Mouse (Mus musculus): ENCODE data around the gene Hmg20b. TPM values are rescaled to one million over a fixed set of nuclear protein-coding genes. Genes with fewer than 3 reads are reported as not detected.
A peak's percentile ranks its signal among the peaks of the same experiment; 100 is the strongest.

Hmg20b gene
- total RNA-seq, 2 experiments from 2014 or later, result 26.8 to 41.9 TPM

DNA sequence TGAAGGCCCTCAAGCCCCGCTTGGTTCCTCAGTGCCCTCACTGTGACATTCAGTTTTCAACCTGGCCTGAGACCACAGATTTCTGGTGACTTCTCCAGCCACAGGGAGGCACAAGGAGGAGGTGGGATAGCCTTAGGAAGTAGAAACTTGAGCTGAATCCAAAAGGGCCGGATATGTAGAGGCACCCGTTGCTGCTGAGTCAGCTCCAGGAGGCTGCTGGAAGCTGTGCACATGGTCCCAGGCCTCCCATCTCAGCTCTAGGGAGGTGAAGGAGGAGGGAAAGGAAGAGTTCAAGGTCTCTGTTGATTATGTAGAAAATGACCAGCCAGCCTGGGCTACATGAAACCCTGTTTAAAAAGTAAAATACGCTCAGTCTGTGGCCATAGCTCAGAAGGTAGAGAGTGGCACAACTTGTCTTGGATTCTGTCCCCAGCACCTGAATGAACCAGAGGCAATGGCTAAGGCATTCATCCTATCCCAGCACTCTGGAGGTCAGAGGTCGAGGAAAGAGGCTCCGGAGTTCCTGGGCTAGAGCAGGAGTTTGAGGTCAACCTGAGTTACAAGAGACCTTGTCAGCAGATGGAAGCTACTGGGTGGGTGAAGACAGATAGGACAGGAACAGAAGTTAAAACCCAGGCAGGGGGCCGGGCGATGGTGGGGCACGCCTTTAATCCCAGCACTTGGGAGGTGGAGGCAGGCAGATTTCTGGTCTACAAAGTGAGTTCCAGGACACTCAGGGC, 4.6 kb upstream of the Hmg20b start:
- no peak for DNase-seq

DNA sequence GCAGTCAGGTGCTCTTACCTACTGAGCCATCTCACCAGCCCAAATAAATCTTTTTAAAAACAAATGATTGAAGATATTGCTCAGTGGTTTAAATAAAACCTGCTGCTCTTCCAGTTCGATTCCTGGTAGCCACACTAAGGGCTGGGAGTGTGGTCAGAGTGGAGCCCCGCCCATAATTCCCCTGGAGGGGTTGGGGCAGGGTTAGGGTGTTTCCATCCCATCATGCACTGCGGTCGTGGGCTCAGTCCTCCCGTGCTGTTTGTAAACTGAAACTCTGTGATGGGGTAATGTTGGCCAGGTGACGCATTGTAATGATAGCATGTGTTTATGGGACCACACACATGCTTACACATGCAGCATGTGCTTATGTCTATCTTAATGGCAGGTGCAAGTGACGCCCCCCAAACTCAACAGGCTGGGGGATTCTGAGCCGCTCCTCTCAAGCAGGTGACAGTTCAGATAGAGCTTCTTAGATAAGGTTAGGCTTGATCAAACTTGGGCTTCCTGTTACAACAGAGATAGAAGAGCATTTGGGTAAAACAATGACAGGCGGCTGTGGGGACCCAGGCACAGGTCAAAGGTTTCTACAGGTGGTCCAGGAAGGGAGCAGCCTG, 1.5 kb upstream of the Hmg20b start:
- DNase-seq, result no peak

DNA sequence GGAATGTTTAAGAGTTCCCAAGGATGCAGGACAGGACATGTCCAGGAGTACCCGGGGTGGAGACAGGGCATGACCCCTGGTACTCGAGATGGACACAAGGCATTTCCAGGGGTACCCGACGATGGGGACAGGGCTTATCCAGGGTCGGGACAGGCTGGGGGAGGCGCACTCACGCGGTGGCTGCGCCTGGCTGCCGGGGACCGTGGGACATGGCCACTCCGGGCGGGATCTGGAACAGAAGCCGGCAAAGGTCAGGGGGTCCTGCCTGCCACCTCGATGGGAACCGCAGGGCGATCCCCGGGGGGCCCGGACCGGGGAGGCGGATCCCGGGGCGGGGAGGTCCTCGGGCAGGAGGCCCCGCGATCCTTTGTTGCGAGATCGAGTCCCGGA, 324 bp downstream of the Hmg20b start:
- no peak for DNase-seq

DNA sequence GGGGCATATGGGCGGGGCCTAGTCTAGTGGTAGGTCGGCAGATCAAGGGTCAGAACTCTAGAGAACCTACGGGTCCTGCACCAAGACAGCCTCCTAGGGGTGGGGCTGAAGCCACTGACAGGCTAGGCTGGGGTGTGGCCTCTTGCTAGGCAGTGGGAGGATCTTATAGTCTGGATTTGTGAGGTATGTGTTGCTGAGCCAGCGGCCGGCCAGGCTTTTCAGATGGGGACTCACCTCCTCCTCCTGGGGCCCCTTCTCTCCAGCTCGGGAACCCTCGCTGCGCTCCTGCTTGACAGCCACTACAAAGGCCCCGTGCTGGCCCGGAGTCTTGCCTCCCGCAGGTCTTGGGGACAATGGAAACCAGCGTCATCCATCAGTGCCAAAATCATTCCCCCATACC, 1.1 kb downstream of the Hmg20b start:
- no peak for DNase-seq

DNA sequence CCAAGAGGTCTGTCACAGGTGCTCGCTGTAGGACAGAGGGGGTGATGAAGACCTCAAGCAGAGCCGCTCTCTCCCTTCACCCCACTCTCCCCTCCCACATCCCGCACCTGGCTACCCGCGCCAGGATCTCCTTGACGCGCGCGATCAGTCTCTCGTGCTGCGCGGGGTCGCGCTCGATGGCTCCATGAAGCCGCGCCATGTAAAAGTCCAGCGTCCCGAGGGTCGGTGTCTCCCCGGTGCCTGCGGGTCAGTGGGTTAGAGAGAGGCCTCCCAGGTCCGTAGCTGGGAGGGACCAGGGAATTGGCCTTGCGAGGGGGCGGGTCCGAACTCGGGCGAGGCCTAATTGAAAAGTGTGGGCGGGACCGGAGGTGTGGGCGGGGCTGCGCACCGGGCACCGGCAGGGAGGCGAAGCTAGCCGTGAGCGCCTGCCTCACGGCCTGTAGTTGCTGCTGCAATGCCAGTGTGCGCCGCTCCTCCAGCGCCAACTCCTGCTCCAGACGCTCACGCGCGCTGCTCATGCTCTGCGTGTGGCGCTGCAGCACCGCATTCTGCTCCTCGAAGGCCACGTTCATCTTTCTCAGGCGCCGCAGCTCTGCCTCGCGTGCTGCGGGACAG, 3.7 kb downstream of the Hmg20b start:
- DNase-seq, result peak; percentile 38

DNA sequence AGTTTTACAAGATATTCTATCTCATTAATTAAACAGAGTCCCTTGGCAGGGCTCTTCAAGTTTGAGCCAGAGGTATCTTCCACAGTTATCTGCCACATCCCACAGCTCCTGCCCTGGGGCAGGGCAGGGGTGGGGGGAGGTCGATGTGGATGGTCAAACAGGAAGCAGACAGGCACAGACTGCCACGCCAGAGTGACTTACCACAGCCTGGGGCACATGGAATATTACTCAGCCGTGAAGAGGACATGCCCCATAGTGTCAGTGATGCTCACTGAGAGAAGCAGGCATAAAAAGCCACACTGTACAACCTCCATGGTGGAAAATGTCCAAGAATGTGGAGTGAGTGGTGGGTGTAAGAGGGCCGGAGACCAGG, 5.1 kb downstream of the Hmg20b start:
- DNase-seq, result no peak

DNA sequence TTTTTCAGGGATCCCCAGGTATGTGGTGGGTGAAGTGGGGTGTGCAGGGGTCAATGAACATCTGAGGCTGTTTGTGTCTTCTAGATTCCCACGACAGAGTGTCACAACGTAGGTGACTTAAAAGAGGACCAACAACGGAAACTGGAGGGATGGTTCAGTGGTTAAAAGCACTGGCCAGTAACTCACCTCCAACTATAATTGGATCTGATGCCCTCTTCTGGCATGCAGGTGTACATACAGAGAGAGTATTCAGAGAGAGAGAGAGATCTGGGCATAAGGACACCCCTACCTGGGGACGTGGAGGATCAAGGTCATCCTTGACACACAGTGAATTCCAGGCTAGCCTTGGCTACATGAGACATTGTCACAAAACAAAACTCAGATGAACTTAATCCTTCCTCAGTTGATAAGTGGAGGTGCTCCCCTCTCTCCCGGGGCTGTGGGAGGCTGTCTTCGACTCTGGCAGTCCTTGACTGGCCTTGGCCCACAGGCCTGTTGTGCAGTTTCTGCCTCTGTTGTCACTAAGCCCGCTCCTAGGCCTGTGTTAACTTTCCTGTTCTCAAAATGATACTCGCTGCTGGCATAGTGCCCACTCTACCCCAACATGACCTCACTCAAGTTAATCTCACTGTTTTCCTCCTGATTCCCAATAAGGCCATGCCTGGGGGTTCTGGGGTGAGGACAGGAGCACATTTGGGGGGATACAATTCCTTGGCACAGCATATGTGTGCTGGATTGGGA, 5.7 kb downstream of the Hmg20b start:
- peak; percentile 46 for DNase-seq

DNA sequence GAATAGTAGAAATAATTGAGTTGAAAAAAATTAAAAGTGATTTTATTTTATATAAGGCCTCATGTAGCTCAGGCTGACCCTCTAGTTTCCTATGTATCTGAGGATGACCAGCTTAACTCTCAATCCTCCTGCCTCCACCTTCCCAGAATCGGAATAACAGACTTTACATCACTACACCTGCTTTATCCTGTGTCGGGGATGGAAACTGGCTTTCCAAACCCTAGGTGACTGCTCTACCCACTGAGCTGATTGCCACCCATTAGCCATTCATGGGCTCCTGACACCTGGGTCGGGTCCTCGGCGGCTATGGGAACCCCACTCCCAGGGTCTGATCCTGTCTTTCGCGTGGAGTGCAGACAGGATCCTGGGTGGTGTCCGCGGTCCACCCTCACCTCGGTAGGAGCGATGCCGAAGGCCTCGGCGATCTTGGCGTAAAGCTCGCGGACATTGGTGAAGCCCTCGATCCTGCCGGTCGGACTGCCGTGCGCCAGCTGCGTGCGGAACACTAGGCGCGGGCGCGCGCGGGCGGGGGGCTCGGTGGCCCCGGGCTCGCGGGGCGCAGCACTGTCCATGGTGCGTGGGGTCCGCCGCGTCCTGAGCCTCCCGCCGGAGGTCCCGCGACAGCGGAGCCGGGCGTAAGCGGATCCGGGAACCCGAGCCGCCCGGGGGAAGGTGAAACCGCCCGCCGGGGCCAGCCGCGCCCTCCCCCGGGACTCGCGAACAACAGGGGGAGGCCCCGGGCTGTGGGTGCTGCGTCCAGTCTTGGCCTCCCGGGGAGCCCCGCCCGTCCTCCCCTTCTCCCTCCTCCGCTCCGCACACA, 7.4 kb downstream of the Hmg20b start, which contains the start of gene Gipc3:
Gene Gipc3, minus strand, starts transcription at position 581 of the 820 bp plus-strand sequence.
- peak; percentile 46 for DNase-seq

DNA sequence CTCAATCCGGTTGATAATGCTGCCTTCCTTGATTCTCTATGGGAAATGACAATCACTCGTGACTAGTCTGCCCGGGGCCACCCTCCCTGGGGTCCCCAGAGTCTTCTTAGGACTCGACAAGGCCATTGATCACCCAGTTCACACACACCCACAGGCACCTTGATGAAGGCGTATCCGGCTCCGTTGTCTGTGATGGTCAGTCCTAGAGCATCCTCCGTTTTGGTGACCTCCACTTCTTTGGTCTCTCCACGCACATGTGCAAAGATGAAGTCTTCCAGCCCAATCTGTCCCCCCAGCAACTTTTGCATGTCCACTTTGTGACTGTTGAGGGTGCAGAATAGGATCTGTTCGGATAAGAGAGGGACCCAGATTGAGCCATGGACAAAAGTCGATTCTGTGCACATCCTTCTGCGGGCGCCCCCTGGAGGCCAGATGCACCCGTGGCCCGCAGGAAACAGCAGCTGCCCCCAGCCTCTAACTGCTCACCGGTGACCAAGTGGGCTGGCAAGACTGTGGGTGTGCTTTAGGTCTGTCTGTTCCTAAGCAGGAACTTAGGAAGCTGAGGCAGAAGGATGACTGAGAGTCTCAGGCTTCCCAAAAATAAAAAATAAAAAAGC, 8.8 kb downstream of the Hmg20b start:
- peak; percentile 84 for DNase-seq

DNA sequence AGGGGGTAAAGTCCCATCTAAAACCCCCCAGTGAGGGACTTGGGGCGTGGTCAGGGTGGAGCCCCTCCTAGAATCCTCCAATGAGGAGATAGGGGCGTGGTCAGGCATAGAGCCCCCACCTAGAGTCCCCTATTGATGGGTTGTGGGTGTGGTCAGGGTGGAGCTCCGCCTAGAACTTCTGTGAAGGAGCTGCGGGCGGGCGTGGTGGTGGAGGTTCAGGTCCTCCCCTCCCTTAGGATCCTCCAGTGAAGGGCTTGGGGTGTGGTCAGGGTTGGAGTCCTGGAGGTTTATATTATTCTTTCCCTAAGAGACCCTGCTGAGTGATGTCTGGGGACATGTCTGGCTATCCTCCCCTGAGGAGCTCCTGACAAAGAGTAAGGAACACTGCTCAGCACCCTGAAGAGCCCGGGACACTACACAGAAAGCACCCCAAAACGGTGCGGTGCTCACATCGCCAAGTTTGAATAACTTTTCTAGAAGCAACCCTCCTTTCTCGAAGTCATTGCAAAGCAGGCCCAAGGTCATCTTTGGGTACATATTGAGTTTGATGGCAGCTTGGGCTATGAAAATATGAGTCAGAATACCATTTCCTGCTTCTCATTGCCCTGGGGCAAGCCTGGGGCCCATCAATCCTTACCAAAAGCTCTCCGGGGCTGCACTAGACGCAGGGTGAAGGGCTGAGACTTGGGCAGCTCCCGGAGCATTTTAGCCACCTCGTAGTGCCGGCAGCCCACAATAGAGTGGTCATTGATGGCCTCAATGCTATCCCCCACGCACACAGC, 9.5 kb downstream of the Hmg20b start:
- DNase-seq, result no peak

DNA sequence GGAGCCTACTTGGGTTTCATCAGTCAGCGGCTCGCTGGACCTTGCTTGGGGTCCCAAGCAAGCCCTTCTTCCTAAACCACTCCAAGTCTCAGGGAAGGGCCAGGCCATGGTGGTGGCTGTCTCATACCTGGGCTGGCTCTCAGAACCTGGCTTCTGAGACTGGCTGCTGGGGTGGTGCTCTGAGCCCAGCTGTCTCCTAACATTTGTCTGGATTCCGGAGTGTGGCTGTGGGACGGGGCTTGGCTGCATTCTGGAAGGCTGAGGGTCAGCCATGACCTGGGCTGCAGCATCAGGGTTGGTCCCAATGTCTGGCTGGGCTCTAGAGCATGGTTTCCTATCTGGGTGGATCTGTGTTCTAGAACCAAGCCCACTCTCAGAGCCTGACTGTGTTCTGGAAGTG, 13.7 kb downstream of the Hmg20b start:
- no peak for DNase-seq

DNA sequence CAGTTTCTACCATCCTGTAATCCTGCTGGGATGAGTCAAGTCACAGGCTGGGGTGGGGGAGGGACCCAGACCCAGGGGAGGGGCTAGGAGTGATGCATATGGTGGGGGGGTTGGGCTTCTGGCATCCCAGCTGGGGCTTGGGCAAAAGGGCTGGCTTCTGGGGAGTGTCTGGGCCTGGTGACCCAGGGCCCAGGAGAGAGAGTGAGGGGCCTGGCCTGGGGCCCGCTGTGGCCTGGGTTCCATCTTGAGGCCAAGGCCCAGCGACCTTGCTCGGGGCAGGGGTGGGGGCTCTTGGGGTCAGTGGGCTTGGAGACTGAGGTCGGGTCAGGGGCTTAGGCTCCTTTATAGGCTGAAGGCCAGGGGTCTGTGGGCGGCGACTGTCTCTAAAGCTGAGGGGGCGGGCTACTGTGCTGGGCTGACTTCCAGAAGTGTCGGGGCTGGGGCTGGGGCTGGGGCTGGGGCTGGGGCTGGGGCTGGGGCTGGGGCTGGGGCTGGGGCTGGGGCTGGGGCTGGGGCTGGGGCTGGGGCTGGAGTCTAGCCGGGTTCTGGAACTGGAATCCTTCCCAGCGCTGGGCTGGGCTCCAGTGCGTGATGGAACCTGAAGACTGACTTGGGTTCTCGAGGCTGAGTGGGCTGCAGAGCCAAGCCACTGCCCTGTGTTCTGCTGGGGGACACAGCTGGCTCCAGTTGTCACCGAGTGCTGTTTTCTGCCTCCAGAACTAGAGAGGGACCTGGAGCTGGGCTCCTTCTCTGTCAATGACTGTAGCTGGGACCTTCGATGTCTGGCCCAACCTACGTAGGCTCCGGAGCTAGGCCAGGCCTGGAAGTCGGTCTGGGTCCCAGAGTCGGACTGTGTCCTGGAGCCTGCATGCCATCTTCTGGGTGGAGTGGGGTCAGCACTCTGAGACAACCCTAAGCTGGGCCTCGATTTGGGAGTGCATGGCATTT, 14.6 kb downstream of the Hmg20b start:
- DNase-seq, result peak; percentile 59

DNA sequence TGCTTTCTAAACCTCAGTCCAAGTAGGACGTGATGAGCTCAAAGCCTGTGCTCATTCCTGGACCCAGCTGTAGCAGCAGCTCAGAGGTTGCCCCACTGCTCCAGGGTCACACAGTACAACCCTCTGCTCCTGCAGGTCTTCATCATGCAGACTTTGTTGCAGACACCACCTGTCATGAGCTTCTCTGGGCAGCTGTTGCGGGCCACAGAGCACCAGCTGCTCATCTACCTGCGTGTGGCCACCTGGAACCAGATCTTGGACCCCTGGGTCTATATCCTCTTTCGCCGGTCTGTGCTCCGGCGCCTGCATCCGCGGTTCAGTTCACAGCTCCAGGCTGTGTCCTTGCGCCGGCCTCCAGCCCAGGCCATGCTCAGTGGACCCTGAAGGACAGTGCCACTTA, 16.0 kb downstream of the Hmg20b start:
- no peak for DNase-seq

DNA sequence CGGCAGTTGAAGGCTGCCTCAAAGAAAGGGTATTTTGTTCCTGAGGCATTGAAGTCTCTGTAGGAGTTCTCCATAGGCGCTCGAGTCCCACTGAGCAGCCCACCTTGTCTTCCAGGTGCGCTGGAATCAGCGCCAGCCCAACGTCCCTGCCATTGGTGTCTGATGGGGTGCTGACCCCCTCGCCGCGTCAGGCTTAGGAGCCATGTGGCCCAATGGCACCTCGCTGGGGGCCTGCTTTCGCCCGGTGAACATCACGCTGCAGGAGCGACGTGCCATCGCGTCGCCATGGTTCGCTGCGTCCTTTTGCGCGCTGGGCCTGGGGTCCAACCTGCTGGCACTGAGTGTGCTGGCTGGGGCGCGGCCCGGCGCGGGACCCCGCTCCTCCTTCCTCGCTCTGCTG, 18.0 kb downstream of the Hmg20b start:
- no peak for DNase-seq

DNA sequence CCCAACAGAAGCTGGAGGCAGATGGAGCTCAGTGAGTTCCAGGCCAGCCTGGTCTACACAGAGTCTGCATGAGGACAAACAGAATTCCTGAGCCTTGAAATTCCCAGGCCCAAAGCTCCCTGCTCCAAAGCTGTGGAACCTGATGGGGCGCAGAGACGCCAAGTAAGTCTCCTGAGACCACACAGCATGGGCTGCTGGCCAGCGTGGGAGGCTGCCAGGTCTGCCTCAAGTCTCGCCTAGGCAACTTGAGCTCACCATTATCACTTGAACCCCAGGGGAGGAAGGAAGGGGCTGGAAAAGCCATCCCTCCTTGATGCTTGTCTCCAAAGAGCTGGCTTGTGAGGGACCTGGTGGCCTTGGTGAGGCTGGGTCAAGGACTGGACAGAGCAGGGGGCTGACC, 20.3 kb downstream of the Hmg20b start:
- DNase-seq, result no peak

DNA sequence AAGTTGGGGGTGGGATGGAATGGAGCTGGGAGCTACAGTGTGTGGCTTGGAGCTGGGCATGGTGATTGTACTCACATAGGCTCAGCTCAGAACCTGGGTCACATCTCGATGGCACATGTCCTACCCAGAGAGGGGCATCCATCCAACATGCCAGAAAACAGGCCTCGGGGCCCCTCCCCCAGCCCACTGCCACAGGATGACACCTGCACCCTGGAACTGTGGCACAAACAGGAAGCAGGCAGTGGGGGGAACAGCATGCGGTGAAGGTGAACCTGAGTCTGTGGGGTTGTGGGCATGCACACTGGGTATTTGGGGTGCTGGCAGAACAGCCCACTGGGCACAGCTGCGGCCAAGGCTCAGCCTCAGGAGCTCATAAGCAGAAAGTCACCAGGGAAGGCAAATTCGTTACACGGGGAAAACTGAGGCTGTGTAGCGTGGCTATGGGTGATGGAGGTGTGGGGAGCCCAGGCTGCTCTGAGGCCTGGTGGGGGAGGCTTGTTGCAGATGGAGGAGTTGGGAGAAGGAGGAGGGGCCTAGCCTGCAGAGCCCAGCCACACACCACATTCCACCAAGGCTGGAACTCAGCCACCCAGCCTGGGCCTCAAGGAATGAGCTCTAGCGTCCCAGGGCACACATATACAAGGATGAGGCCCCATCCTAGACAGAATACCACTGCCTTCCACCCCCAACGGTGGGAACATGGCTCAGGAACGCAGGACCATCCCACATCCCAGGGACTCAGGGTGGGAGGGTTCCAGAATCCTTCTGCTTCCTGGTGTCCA, 20.9 kb downstream of the Hmg20b start:
- peak; percentile 55 for DNase-seq

DNA sequence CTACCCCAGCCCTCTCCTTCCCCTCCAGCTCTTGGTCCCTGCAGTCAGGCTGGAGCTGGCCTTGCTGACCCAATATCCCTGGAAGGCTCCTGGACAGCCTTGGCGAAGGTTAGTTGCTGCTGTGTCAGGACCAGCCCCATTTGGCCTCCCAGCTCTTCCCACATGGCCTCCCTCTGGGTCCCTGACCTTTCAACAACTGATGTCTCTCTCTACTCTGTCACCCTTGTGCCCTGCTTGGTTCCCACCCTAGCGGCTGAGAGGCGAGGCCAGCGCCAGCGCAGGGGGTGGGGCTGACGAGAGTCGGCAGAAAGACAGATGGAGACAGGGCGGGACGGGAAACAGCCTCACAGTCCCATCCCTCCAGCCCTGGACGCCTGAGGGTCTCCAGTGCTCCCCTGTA, 21.9 kb downstream of the Hmg20b start, which contains the start of gene Tbxa2r:
Gene Tbxa2r, plus strand, starts transcription at position 346 of the 400 bp plus-strand sequence.
- DNase-seq, result peak; percentile 58

DNA sequence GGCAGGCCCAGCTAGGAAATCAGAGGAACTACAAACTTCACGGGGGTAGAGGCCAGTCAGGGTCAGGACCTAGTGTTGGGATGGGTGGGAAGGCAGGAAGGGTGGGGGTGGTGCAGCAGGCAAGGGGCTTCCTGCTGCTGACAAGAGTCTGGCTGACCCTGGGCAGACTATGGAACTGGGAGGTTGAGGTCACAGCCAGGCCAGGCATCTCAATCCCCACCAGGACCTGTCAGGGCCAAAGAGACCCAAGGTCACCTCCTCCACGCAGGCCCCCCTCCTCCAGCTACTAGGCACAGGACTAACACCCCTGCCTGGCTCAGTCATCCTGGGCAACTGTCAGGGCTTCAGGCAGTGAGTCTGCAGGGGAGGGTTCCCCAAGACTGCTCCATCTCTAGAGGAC, 22.3 kb downstream of the Hmg20b start:
- DNase-seq, result no peak

DNA sequence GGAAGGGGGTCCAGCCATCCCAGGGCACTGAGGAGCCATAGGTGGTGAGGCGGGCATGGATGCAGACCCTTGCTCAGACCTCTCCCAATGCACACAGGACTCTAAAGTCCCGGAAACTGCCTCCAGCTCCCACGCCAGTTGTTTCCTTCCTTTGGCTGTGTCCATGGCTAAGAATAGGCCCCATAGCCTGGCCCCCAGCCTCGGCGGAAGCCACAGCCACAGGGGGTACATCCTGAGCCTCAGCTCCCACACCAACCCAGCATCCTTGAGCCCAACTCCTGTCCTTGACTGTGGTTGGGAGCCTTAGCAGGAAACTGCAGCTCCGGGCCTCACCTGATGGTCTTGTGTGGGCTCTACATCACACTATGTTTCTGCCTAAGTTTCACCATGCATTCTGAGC, 23.4 kb downstream of the Hmg20b start:
- no peak for DNase-seq

All from gastrocnemius, postnatal 10 days (tissue).